Mouse (Mus musculus): ENCODE data around the gene Slc22a18. TPM values are rescaled to one million over a fixed set of nuclear protein-coding genes. Genes with fewer than 3 reads are reported as not detected.
A peak's percentile ranks its signal among the peaks of the same experiment; 100 is the strongest.

Gene Slc22a18
- polyA plus RNA-seq, 1 experiment from 2014 or later, result 0.43 TPM

- Histone ChIP-seq H3K4me3 (no peak overlapping the region), H3K9me3 (no peaks in the 10 kb centered on the region), H3K27ac (no peak overlapping the region), H3K4me1 (peaks cover 57% of the 10 kb centered on the region), H3K27me3 (ENCODE audit: poor library complexity, severe bottlenecking) (peaks cover 83% of the 10 kb centered on the region), H3K36me3 (replicated peaks) (no peaks in the 10 kb centered on the region)
- 70% methylated on average over 2 of the region's 2 CpGs for WGBS
- no peak for DNase-seq (ENCODE audit: extremely low spot score, low spot score)
Measured at GRCm38 (mm10) chr7:143447130-143447529, 26.4 kb upstream of the Slc22a18 start.

GRCm38 (mm10) chr7:143458963-143459331, 14.6 kb upstream of the Slc22a18 start:
- H3K4me1 ChIP-seq, result peaks cover 46% of the 10 kb centered on the region
- H3K36me3 ChIP-seq (replicated peaks), result no peaks in the 10 kb centered on the region
- DNase-seq (ENCODE audit: extremely low spot score, low spot score), result no peak
- H3K27me3 ChIP-seq (ENCODE audit: poor library complexity, severe bottlenecking), result peaks cover 81% of the 10 kb centered on the region
- H3K4me3 ChIP-seq, result peak overlapping the region; percentile 60
- WGBS, result 31% methylated on average over 38 of the region's 38 CpGs
- peaks cover 46% of the 10 kb centered on the region for H3K9me3 ChIP-seq
- peak overlapping the region; percentile 85 for H3K27ac ChIP-seq

- Histone ChIP-seq H3K27ac (peak overlapping the region; percentile 85), H3K36me3 (replicated peaks) (no peaks in the 10 kb centered on the region), H3K4me1 (peaks cover 52% of the 10 kb centered on the region), H3K9me3 (peaks cover 48% of the 10 kb centered on the region), H3K4me3 (peak overlapping the region; percentile 60), H3K27me3 (ENCODE audit: poor library complexity, severe bottlenecking) (peaks cover 87% of the 10 kb centered on the region)
- no peak for DNase-seq (ENCODE audit: extremely low spot score, low spot score)
- WGBS, result 39% methylated on average over 100 of the region's 100 CpGs
Measured at GRCm38 (mm10) chr7:143459332-143460211, 14.0 kb upstream of the Slc22a18 start.

GRCm38 (mm10) chr7:143460217-143460834, 13.2 kb upstream of the Slc22a18 start:
- H3K27ac ChIP-seq, result peak overlapping the region; percentile 85
- peaks cover 55% of the 10 kb centered on the region for H3K9me3 ChIP-seq
- 37% methylated on average over 60 of the region's 60 CpGs for WGBS
- H3K4me1 ChIP-seq, result peaks cover 60% of the 10 kb centered on the region
- H3K36me3 ChIP-seq (replicated peaks), result no peaks in the 10 kb centered on the region
- no peak for DNase-seq (ENCODE audit: extremely low spot score, low spot score)
- peaks cover 91% of the 10 kb centered on the region for H3K27me3 ChIP-seq (ENCODE audit: poor library complexity, severe bottlenecking)
- peak overlapping the region; percentile 60 for H3K4me3 ChIP-seq

- Histone ChIP-seq H3K9me3 (peaks cover 61% of the 10 kb centered on the region), H3K27me3 (ENCODE audit: poor library complexity, severe bottlenecking) (peaks cover 91% of the 10 kb centered on the region), H3K27ac (peak within 1 kb of the TSS; percentile 85), H3K4me3 (peak within 1 kb of the TSS; percentile 60), H3K4me1 (peaks cover 65% of the 10 kb centered on the region), H3K36me3 (replicated peaks) (no peaks in the 10 kb centered on the region)
- peak; percentile 86 for DNase-seq (ENCODE audit: extremely low spot score, low spot score)
- WGBS, result 33% methylated on average over 48 of the region's 48 CpGs
Measured at GRCm38 (mm10) chr7:143460874-143461273, 12.7 kb upstream of the Slc22a18 start, which contains the start of gene Cdkn1c. Gene Cdkn1c (minus strand): TSS chr7:143461050.

- Histone ChIP-seq H3K4me1 (peaks cover 70% of the 10 kb centered on the region), H3K9me3 (peaks cover 62% of the 10 kb centered on the region), H3K36me3 (replicated peaks) (no peaks in the 10 kb centered on the region), H3K4me3 (peak overlapping the region; percentile 60), H3K27me3 (ENCODE audit: poor library complexity, severe bottlenecking) (peaks cover 91% of the 10 kb centered on the region), H3K27ac (peak overlapping the region; percentile 85)
- WGBS, result 36% methylated on average over 29 of the region's 32 CpGs
- no peak for DNase-seq (ENCODE audit: extremely low spot score, low spot score)
Measured at GRCm38 (mm10) chr7:143461294-143461870, 12.2 kb upstream of the Slc22a18 start.

- no peak overlapping the region; the same call in 1 of the 2 replicates for H3K4me3 ChIP-seq
- H3K27ac ChIP-seq, result peak overlapping the region; percentile 85
- peaks cover 91% of the 10 kb centered on the region for H3K27me3 ChIP-seq (ENCODE audit: poor library complexity, severe bottlenecking)
- H3K36me3 ChIP-seq (replicated peaks), result no peaks in the 10 kb centered on the region
- 33% methylated on average over 10 of the region's 11 CpGs for WGBS
- peaks cover 76% of the 10 kb centered on the region for H3K4me1 ChIP-seq
- DNase-seq (ENCODE audit: extremely low spot score, low spot score), result no peak
- H3K9me3 ChIP-seq, result peaks cover 62% of the 10 kb centered on the region
Measured at GRCm38 (mm10) chr7:143461920-143462319, 11.6 kb upstream of the Slc22a18 start.

- peaks cover 62% of the 10 kb centered on the region for H3K9me3 ChIP-seq
- WGBS, result 75% methylated on average over 5 of the region's 5 CpGs
- peaks cover 82% of the 10 kb centered on the region for H3K4me1 ChIP-seq
- H3K36me3 ChIP-seq (replicated peaks), result no peaks in the 10 kb centered on the region
- H3K27ac ChIP-seq, result peak overlapping the region; percentile 85; the same call in 1 of the 2 replicates
- no peak overlapping the region for H3K4me3 ChIP-seq
- peaks cover 89% of the 10 kb centered on the region for H3K27me3 ChIP-seq (ENCODE audit: poor library complexity, severe bottlenecking)
- DNase-seq (ENCODE audit: extremely low spot score, low spot score), result no peak
Measured at GRCm38 (mm10) chr7:143462516-143462915, 11.0 kb upstream of the Slc22a18 start.

GRCm38 (mm10) chr7:143463865-143464415, 9.6 kb upstream of the Slc22a18 start:
- Histone ChIP-seq H3K9me3 (peaks cover 57% of the 10 kb centered on the region), H3K27ac (peak overlapping the region; percentile 75), H3K36me3 (replicated peaks) (no peaks in the 10 kb centered on the region), H3K4me1 (peaks cover 92% of the 10 kb centered on the region), H3K27me3 (ENCODE audit: poor library complexity, severe bottlenecking) (peaks cover 86% of the 10 kb centered on the region), H3K4me3 (0 out of 2 replicates have a peak overlapping the region, but pooled peaks have one; percentile 7)
- DNase-seq (ENCODE audit: extremely low spot score, low spot score), result peak; percentile 83
- 39% methylated on average over 11 of the region's 11 CpGs for WGBS

GRCm38 (mm10) chr7:143464811-143465560, 8.6 kb upstream of the Slc22a18 start:
- H3K4me3 ChIP-seq, result peak overlapping the region; percentile 38
- H3K36me3 ChIP-seq (replicated peaks), result no peaks in the 10 kb centered on the region
- WGBS, result 28% methylated on average over 56 of the region's 56 CpGs
- peaks cover 83% of the 10 kb centered on the region for H3K27me3 ChIP-seq (ENCODE audit: poor library complexity, severe bottlenecking)
- peaks cover 47% of the 10 kb centered on the region for H3K9me3 ChIP-seq
- peaks cover 89% of the 10 kb centered on the region for H3K4me1 ChIP-seq
- no peak for DNase-seq (ENCODE audit: extremely low spot score, low spot score)
- H3K27ac ChIP-seq, result peak overlapping the region; percentile 75

- Histone ChIP-seq H3K36me3 (replicated peaks) (no peaks in the 10 kb centered on the region), H3K27me3 (ENCODE audit: poor library complexity, severe bottlenecking) (peaks cover 78% of the 10 kb centered on the region), H3K4me1 (peaks cover 84% of the 10 kb centered on the region), H3K27ac (peak overlapping the region; percentile 9; the same call in 1 of the 2 replicates), H3K4me3 (no peak overlapping the region), H3K9me3 (peaks cover 35% of the 10 kb centered on the region)
- WGBS, result 37% methylated on average over 14 of the region's 14 CpGs
- peak; percentile 87 for DNase-seq (ENCODE audit: extremely low spot score, low spot score)
Measured at GRCm38 (mm10) chr7:143466099-143466677, 7.3 kb upstream of the Slc22a18 start.
